Mouse (Mus musculus) ovary, postnatal 14 days (tissue): ENCODE data around the gene Dusp16.

Source experiments
- DNase-seq: peaks from one replicate; pipeline ENCODE4 v3.0.0; 2022; ENCODE audit warnings: low spot score

Dusp16 gene

GRCm38 (mm10) chr6:134733800-134734221 lies 58.6 kb downstream of the Dusp16 start:
- no peak for DNase-seq

GRCm38 (mm10) chr6:134732813-134733212 lies 59.6 kb downstream of the Dusp16 start:
- no peak for DNase-seq

GRCm38 (mm10) chr6:134730978-134731377 lies 61.4 kb downstream of the Dusp16 start:
- DNase-seq, result no peak

GRCm38 (mm10) chr6:134725406-134725805 lies 67.0 kb downstream of the Dusp16 start:
- DNase-seq, result no peak

GRCm38 (mm10) chr6:134723833-134724553 lies 68.4 kb downstream of the Dusp16 start:
- DNase-seq, result no peak

GRCm38 (mm10) chr6:134723326-134723725 lies 69.1 kb downstream of the Dusp16 start:
- DNase-seq, result no peak

GRCm38 (mm10) chr6:134722906-134723305 lies 69.5 kb downstream of the Dusp16 start:
- no peak for DNase-seq

GRCm38 (mm10) chr6:134721729-134722269 lies 70.6 kb downstream of the Dusp16 start:
- no peak for DNase-seq

GRCm38 (mm10) chr6:134720150-134720549 lies 72.3 kb downstream of the Dusp16 start:
- DNase-seq, result no peak

- DNase-seq, result no peak
These were observed 73.3 kb downstream of the Dusp16 start for GRCm38 (mm10) chr6:134719156-134719555.

GRCm38 (mm10) chr6:134718668-134719065 lies 73.8 kb downstream of the Dusp16 start:
- no peak for DNase-seq

- no peak for DNase-seq
These were observed 74.3 kb downstream of the Dusp16 start for GRCm38 (mm10) chr6:134717886-134718667.

- DNase-seq, result no peak
These were observed 76.2 kb downstream of the Dusp16 start for GRCm38 (mm10) chr6:134716168-134716587.

GRCm38 (mm10) chr6:134713897-134714296 lies 78.5 kb downstream of the Dusp16 start:
- DNase-seq, result no peak

GRCm38 (mm10) chr6:134713321-134713720 lies 79.1 kb downstream of the Dusp16 start:
- no peak for DNase-seq

GRCm38 (mm10) chr6:134710020-134710419 lies 82.4 kb downstream of the Dusp16 start:
- no peak for DNase-seq

- DNase-seq, result no peak
These were observed 86.0 kb downstream of the Dusp16 start for GRCm38 (mm10) chr6:134706467-134706866.

GRCm38 (mm10) chr6:134703053-134703690 lies 89.3 kb downstream of the Dusp16 start:
- DNase-seq, result no peak

- DNase-seq, result no peak
These were observed 90.2 kb downstream of the Dusp16 start for GRCm38 (mm10) chr6:134702184-134702583.

GRCm38 (mm10) chr6:134701211-134701602 lies 91.2 kb downstream of the Dusp16 start:
- DNase-seq, result no peak

- DNase-seq, result no peak
These were observed 91.8 kb downstream of the Dusp16 start for GRCm38 (mm10) chr6:134700451-134701210.

- DNase-seq, result no peak
These were observed 94.2 kb downstream of the Dusp16 start for GRCm38 (mm10) chr6:134698243-134698642.
